Mouse (Mus musculus): ENCODE measurements at regions not wholly inside any gene's neighbourhood (a gene's known extent, or its start where the extent isn't known, plus 50 kb on each side); places are given as distances from the start of the nearest gene placed in this dataset.
A peak's percentile ranks its signal among the peaks of the same experiment; 100 is the strongest.

DNA sequence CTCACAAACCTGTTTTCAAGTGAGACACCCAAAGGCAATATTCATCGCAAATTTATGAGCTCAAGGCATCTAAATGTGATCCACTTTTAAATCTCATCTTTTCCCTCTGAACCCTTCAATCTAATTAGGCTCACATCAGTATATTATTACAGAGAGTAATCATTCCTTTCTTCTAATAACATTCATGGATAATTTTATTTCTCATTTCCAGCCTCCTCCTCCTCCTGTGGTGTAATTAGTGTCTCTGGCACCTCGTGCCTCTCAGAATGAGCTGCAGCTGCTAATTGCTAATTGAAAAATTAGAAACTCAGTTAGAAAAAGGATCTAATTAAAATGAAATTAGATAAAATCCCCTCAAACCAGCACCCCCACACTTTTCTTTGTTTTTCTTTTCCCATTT, 420.5 kb upstream of the Camk1g start:
- no peak for DNase-seq (ENCODE audit: low spot score in 2 of 2)

- DNase-seq (ENCODE audit: low spot score in 2 of 2): no peak
Measured at GRCm38 (mm10) chr1:193788496-193788895, 418.4 kb upstream of the Camk1g start.

DNA sequence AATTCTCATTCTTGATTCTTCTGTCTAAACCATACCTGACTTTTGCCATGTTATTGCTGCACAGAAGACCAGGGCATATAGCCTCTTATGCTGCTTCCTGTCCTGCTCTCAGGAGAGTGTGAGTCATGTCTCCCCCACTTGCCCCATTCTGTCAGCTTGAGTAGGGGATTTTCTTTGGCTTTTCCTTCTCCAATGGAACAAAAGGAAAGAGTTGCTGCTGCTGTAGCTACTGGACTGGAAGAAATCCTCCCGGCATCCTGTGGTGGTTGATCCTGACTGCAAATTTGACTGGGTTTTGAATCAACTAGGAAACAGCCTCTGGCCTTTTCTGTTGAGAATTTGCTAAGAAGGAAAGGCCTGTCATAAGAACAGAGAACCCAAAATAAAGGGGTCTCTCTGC, 417.3 kb upstream of the Camk1g start:
- no peak for DNase-seq (ENCODE audit: low spot score in 2 of 2)

GRCm38 (mm10) chr1:193784966-193785365, 414.9 kb upstream of the Camk1g start:
- DNase-seq (ENCODE audit: low spot score in 2 of 2): no peak

GRCm38 (mm10) chr1:193784526-193784925, 414.4 kb upstream of the Camk1g start:
- DNase-seq (ENCODE audit: low spot score in 2 of 2): no peak

- no peak for DNase-seq (ENCODE audit: low spot score in 2 of 2)
Measured at GRCm38 (mm10) chr1:193778181-193778580, 408.1 kb upstream of the Camk1g start.

- peak; percentile 15 to 37 for DNase-seq (ENCODE audit: low spot score in 2 of 2)
Measured at GRCm38 (mm10) chr1:193769546-193769945, 399.4 kb upstream of the Camk1g start.

- DNase-seq (ENCODE audit: low spot score in 2 of 2): no peak
Measured at GRCm38 (mm10) chr1:193764103-193764502, 394.0 kb upstream of the Camk1g start.

DNA sequence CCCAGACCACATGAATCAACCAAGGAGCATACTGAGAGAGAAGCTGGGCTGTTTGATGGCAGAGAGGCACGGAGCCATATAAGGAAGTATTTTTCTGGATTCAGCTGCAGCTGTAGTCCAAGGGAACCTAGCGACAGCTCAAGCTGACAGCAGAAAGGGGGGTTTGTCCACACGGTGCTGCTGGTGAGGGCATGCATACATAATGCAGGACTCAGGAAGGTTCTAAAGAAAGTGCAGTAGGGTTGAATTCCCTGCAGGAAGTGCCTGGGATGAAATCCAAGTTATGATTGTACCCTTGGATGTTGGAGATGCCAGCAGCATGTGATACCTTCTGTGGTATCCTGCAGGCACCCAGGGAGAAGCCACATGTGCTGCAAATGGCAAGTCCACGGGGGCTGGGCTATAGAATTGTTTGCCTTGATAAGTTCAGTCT, 381.7 kb upstream of the Camk1g start:
- DNase-seq (ENCODE audit: low spot score in 2 of 2): peak; percentile 40 to 62

DNA sequence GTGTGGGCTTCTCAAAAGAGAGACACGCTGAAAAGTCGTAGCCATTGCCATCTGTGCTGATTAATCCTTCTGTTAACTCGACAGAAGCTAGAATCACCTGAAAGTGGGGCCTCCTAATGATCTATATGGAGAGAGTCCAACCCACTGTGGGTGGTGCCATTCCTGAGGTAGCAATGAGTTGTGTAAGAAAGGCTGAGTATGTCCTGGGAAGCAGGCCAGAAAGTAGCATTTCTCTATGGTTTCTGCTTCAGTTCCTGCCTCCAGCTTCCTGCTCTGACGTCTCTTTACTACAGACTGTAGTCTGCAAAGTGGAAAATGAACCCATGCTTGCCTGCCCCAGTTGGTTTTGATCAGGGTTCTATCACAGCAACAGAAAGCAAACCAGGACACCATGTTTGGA, 380.8 kb upstream of the Camk1g start:
- no peak for DNase-seq (ENCODE audit: low spot score in 2 of 2)

GRCm38 (mm10) chr1:193747426-193747960, 377.4 kb upstream of the Camk1g start:
- no peak for DNase-seq (ENCODE audit: low spot score in 2 of 2)

- no peak for DNase-seq (ENCODE audit: low spot score in 2 of 2)
Measured at GRCm38 (mm10) chr1:193742688-193743087, 372.6 kb upstream of the Camk1g start.

DNA sequence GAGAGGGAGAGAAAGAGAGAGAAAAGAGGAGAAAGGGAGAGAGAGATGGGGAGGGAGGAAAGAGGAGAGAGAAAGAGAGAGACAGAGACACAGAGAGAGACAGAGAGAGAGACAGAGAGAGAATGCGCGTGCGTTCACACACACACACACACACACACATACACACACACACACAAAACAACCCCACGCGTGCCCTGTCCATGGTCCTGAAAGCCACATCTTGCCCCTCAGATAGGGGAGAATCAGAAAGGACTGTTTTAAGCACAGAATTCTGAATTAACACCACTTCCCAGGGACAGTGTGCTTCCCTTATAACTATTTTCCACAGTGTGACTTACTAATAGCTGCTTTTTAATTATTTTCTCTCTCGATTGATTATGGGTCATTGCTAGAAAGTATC, 368.7 kb upstream of the Camk1g start:
- DNase-seq (ENCODE audit: low spot score in 2 of 2): no peak

DNA sequence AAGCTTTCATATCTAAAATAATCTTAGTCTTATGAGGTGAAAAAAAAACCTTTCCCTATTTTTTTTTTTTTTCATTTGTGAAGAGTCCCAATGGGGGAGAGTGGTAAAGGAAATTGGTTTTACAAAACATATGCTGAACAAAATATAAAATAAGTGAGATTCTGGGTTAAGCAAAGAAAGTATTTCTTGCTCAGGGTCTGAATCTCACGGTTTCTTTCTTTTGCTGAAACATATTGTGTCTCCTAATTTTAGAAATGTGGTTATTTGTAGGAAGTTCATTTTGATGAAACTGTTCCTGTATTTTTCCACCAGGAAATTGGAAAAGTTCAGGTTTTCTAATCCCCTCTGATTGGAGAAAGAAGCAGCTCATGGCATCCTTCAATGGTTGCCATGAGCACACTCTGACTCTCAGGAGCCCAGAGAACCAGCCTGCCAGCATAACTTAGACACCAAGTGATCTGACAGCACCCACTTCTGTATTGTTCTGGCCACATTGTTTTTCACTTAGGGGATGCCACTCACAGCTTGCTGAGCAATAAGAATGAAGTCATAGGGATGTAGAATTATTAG, 365.9 kb upstream of the Camk1g start:
- DNase-seq (ENCODE audit: low spot score in 2 of 2): no peak

DNA sequence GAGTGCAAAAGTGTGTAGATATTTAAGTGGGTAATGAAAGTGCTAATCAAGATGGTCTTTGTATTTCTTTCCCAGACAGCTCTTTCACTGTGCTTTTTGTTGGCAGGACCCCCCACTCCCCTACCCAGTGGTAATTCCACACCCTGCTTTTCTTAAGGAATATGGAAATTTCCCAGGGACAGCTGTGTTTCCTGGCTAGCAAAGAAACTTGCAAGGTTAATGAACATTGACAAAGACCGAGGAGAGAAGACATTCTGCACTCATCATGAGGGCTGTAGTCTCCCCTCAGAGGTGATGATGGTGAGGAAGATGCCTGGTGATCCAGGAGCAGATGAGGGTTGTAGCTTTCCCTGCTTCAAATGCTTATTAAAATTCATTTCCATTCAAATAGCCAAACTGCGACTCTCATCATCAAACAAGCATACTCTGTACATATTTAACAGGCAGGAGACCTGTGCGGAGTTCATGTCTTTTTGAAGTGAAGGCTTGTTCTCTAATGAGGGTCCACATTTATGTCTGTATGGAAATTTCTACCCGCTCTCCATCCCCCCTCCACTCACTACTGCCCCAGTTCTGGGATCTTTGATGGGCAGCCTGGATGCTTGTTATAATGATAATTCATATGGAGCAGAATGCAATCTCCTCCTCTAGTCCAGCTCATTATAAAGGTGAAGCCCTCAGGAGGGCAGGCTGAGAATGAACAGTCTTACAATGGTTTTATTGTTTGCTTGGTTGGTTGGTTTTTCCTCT, 364.1 kb upstream of the Camk1g start:
- no peak for DNase-seq (ENCODE audit: low spot score in 2 of 2)

DNA sequence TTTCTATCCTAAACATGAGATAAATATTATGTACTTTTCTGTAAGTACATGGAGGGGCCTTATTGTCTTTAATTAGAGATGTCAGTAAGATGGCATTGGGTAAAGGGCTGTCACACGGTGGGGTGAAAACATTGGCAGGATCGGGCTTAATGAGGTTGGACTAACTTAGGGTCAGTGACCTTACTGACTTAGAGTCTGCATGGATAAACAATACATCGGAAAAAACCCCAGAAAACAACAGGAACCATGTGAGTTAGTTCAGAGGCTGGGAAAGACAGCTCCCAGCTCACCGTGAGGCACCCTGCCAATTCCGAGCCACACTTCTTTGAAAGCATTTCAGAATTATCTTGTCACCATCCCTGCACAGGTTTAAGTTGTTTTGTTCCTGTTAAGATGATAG, 363.3 kb upstream of the Camk1g start:
- DNase-seq (ENCODE audit: low spot score in 2 of 2): no peak

GRCm38 (mm10) chr1:193732113-193732512, 362.0 kb upstream of the Camk1g start:
- no peak for DNase-seq (ENCODE audit: low spot score in 2 of 2)

GRCm38 (mm10) chr1:193721850-193722249, 351.8 kb upstream of the Camk1g start:
- DNase-seq (ENCODE audit: low spot score in 2 of 2): no peak

DNA sequence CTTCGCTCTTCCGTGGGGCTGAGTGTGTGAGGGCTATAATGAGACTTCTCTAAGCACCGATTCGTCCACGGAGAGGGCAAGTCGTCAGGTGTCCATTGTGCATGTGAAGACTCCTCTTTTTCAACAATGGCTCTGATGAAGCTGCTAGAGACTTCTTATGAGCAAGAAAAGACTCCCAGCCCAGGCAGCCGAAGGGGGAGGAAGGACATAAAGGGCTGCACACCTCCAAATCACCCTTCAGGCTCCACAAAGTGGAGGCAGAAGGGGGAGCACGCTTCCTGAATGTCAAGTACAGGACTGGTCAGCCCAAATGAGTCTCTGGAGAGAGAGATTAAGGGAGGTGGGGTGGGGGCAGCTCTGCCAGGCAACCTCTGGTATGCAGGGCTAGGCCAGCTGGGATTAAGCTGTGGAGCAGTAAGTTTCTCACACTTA, 350.3 kb upstream of the Camk1g start:
- DNase-seq (ENCODE audit: low spot score in 2 of 2): no peak

DNA sequence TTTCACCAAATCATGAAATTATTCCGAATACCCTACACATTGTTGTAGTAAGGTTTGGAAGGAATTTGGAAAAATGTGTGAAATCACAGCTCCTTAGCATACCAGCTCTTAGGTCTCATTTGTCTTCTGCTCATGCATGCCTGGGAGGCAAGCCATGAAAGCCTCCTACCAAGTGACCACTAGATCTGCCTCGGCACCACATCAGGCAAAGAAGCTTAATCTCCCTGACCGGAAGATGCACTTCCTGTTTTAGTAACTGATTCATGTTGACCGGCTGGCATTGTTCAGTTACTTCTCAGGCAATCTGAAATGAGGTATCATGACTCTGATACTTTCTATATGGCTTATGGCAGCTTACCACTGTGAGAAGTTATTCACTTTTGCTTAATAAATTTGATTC, 345.2 kb upstream of the Camk1g start:
- no peak for DNase-seq (ENCODE audit: low spot score in 2 of 2)

GRCm38 (mm10) chr1:193714631-193715030, 344.5 kb upstream of the Camk1g start:
- DNase-seq (ENCODE audit: low spot score in 2 of 2): no peak

GRCm38 (mm10) chr1:193705205-193705604, 335.1 kb upstream of the Camk1g start:
- no peak for DNase-seq (ENCODE audit: low spot score in 2 of 2)

DNA sequence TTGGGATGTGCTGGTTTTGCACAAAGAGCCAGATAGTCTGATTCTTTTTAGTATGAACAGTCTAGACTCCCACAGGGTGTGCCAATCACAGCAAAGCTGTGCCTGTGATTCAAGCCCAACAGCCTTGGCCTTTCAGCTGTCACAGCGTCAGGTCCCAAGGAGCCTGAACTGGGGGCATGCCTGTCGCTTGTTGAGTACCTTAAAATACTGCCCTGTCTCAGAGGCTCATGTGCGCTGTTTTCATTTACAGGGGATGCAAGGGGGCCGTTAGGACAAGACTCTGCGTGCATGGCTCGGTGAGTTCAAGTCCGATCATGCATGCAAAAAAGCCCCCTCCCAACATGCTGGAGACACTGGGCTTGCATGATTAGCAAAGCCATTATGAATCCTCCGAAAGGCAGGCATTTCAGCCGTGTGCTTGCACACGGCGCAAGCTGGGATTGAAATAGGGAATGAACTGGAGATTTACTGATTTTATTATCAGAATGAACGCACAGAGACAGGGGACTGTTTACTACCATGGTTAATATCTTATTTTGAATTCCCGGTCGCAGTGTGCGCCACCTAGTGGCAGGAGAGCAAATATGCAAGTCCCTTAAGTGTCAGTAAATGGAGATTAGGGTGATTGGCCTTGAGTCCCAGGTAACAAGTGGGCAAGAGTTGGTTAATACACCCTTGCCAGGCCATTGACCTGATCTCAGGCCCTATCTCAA, 332.8 kb upstream of the Camk1g start:
- DNase-seq (ENCODE audit: low spot score in 2 of 2): peak; percentile 35 to 38

Measured in frontal cortex, postnatal 36 days (tissue).